Mouse (Mus musculus): ENCODE results near the gene Ppm1l. TPM values are rescaled to one million over a fixed set of nuclear protein-coding genes. Genes with fewer than 3 reads are reported as not detected.

Ppm1l gene
- total and polyA plus RNA-seq, 3 experiments: not detected

GRCm38 (mm10) chr3:69315810-69316390, 761 bp upstream of the Ppm1l start:
- no peaks in the 10 kb centered on the region for H3K9me3 ChIP-seq (replicated peaks; ENCODE audit: insufficient read depth, low read length)
- H3K27ac ChIP-seq (ENCODE audit: control insufficient read depth, low read depth, low read length): no peak overlapping the region
- no peaks in the 10 kb centered on the region; a peak in 1 of 4 replicates for H3K27me3 ChIP-seq (ENCODE audit: control insufficient read depth in 1 of 2, insufficient read depth in 2 of 2, low read length in 2 of 2)
- no peak for TF ChIP-seq MXI1 (IDR thresholded peaks at IDR 0.05; ENCODE audit: low read depth, low read length)
- no peak for TF ChIP-seq KAT2A (conservative IDR thresholded peaks at IDR 0.05; ENCODE audit: low read depth, low read length)
- no peak for TF ChIP-seq NELFE (IDR thresholded peaks at IDR 0.05; ENCODE audit: low read depth, low read length)
- TF ChIP-seq POLR2AphosphoS2 (IDR thresholded peaks at IDR 0.05; ENCODE audit: low read length): no peak
- no peak for TF ChIP-seq MAZ (IDR thresholded peaks at IDR 0.05; ENCODE audit: low read depth, low read length)
- TF ChIP-seq MYC (IDR thresholded peaks at IDR 0.05; ENCODE audit: low read depth, low read length): no peak
- no peak for TF ChIP-seq JUND (IDR thresholded peaks at IDR 0.05; ENCODE audit: low read depth, low read length)
- TF ChIP-seq ZC3H11A (IDR thresholded peaks at IDR 0.05; ENCODE audit: low read depth, low read length): no peak
- TF ChIP-seq MEF2A (IDR thresholded peaks at IDR 0.05; ENCODE audit: extremely low read depth, insufficient replicate concordance, low read depth, low read length, poor library complexity, severe bottlenecking): no peak
- TF ChIP-seq CHD2 (IDR thresholded peaks at IDR 0.05; ENCODE audit: low read length): no peak
- TF ChIP-seq GABPA (IDR thresholded peaks at IDR 0.05; ENCODE audit: low read depth, low read length): no peak
- TF ChIP-seq ZNF384 (IDR thresholded peaks at IDR 0.05; ENCODE audit: low read depth, low read length): no peak
- TF ChIP-seq USF2 (IDR thresholded peaks at IDR 0.05; ENCODE audit: borderline replicate concordance in 1 of 2, insufficient read depth in 1 of 2, low read depth in 1 of 2, low read length in 2 of 2): no peak
- TF ChIP-seq SMC3 (IDR thresholded peaks at IDR 0.05; ENCODE audit: low read depth, low read length): no peak
- no peak for TF ChIP-seq CHD1 (IDR thresholded peaks at IDR 0.05; ENCODE audit: low read depth, low read length)
- no peak for TF ChIP-seq CTCF (IDR thresholded peaks at IDR 0.05 in 2 of 3, conservative IDR thresholded peaks at IDR 0.05 in 1 of 3; ENCODE audit: control insufficient read depth in 1 of 3, insufficient read depth in 1 of 3, low read depth in 2 of 3, low read length in 3 of 3, poor library complexity in 1 of 3, severe bottlenecking in 1 of 3)
- no peak for TF ChIP-seq MYB (IDR thresholded peaks at IDR 0.05; ENCODE audit: low read depth, low read length)
- no peaks in the 10 kb centered on the region for H3K4me1 ChIP-seq (ENCODE audit: control insufficient read depth in 1 of 2, insufficient read depth in 2 of 2, low read length in 2 of 2)
- no peaks in the 10 kb centered on the region for H3K36me3 ChIP-seq (ENCODE audit: control insufficient read depth in 1 of 2, insufficient read depth in 2 of 2, low read length in 2 of 2)
- DNase-seq (ENCODE audit: low read depth, low spot score): no peak
- H3K4me3 ChIP-seq (ENCODE audit: control insufficient read depth in 1 of 2, insufficient read depth in 1 of 2, low read depth in 2 of 2, low read length in 2 of 2): no peak overlapping the region
- H3K9ac ChIP-seq (ENCODE audit: control insufficient read depth, low read depth, low read length, poor library complexity, severe bottlenecking): no peak overlapping the region
- H3K79me2 ChIP-seq (ENCODE audit: control insufficient read depth, insufficient read depth, low read length, poor library complexity): no peaks in the 10 kb centered on the region

- Histone ChIP-seq H3K9me3 (replicated peaks; ENCODE audit: insufficient read depth, low read length) (no peaks in the 10 kb centered on the region), H3K4me3 (ENCODE audit: control insufficient read depth in 1 of 2, insufficient read depth in 1 of 2, low read depth in 2 of 2, low read length in 2 of 2) (no peak overlapping the region), H3K27ac (ENCODE audit: control insufficient read depth, low read depth, low read length) (no peak overlapping the region), H3K79me2 (ENCODE audit: control insufficient read depth, insufficient read depth, low read length, poor library complexity) (no peaks in the 10 kb centered on the region), H3K36me3 (ENCODE audit: control insufficient read depth in 1 of 2, insufficient read depth in 2 of 2, low read length in 2 of 2) (no peaks in the 10 kb centered on the region), H3K27me3 (ENCODE audit: control insufficient read depth in 1 of 2, insufficient read depth in 2 of 2, low read length in 2 of 2) (no peaks in the 10 kb centered on the region; a peak in 1 of 4 replicates), H3K9ac (ENCODE audit: control insufficient read depth, low read depth, low read length, poor library complexity, severe bottlenecking) (no peak overlapping the region), H3K4me1 (ENCODE audit: control insufficient read depth in 1 of 2, insufficient read depth in 2 of 2, low read length in 2 of 2) (no peaks in the 10 kb centered on the region)
- DNase-seq (ENCODE audit: low read depth, low spot score): no peak
- TF ChIP-seq TAL1 (IDR thresholded peaks at IDR 0.05; ENCODE audit: low read length): no peak
- no peak for TF ChIP-seq NELFE (IDR thresholded peaks at IDR 0.05; ENCODE audit: low read depth, low read length)
- TF ChIP-seq POLR2AphosphoS2 (IDR thresholded peaks at IDR 0.05; ENCODE audit: low read length): no peak
- no peak for TF ChIP-seq MYC (IDR thresholded peaks at IDR 0.05; ENCODE audit: low read depth, low read length)
- no peak for TF ChIP-seq USF2 (IDR thresholded peaks at IDR 0.05; ENCODE audit: borderline replicate concordance in 1 of 2, insufficient read depth in 1 of 2, low read depth in 1 of 2, low read length in 2 of 2)
- no peak for TF ChIP-seq RCOR1 (IDR thresholded peaks at IDR 0.05; ENCODE audit: low read depth, low read length)
- TF ChIP-seq MXI1 (IDR thresholded peaks at IDR 0.05; ENCODE audit: low read depth, low read length): no peak
- no peak for TF ChIP-seq RAD21 (IDR thresholded peaks at IDR 0.05; ENCODE audit: low read depth, low read length)
- TF ChIP-seq TBP (IDR thresholded peaks at IDR 0.05; ENCODE audit: low read depth, low read length): no peak
- TF ChIP-seq HCFC1 (IDR thresholded peaks at IDR 0.05; ENCODE audit: low read depth, low read length): no peak
- no peak for TF ChIP-seq KAT2A (conservative IDR thresholded peaks at IDR 0.05; ENCODE audit: low read depth, low read length)
- no peak for TF ChIP-seq TCF12 (IDR thresholded peaks at IDR 0.05; ENCODE audit: low read depth, low read length)
- no peak for TF ChIP-seq CHD2 (IDR thresholded peaks at IDR 0.05; ENCODE audit: low read length)
- no peak for TF ChIP-seq MAZ (IDR thresholded peaks at IDR 0.05; ENCODE audit: low read depth, low read length)
- TF ChIP-seq CTCF (IDR thresholded peaks at IDR 0.05 in 2 of 3, conservative IDR thresholded peaks at IDR 0.05 in 1 of 3; ENCODE audit: control insufficient read depth in 1 of 3, insufficient read depth in 1 of 3, low read depth in 2 of 3, low read length in 3 of 3, poor library complexity in 1 of 3, severe bottlenecking in 1 of 3): no peak
- TF ChIP-seq GABPA (IDR thresholded peaks at IDR 0.05; ENCODE audit: low read depth, low read length): no peak
- no peak for TF ChIP-seq ELF1 (IDR thresholded peaks at IDR 0.05; ENCODE audit: low read depth, low read length)
Measured at GRCm38 (mm10) chr3:69317251-69318125, 827 bp downstream of the Ppm1l start.
